Mouse (Mus musculus): ENCODE data around the gene Ska2. TPM values are rescaled to one million over a fixed set of nuclear protein-coding genes. Genes with fewer than 3 reads are reported as not detected.

Gene Ska2
- total RNA-seq, 1 experiment from 2014 or later = 6.1 TPM

GRCm38 (mm10) chr11:87158012-87158411, 49.0 kb downstream of the Ska2 start:
- no peak for ATAC-seq (replicated peaks; ENCODE audit: insufficient number of reproducible peaks, low FRiP score, low TSS enrichment, poor library complexity, severe bottlenecking)

GRCm38 (mm10) chr11:87162687-87163086, 53.7 kb downstream of the Ska2 start:
- no peak for ATAC-seq (replicated peaks; ENCODE audit: insufficient number of reproducible peaks, low FRiP score, low TSS enrichment, poor library complexity, severe bottlenecking)

- ATAC-seq (replicated peaks; ENCODE audit: insufficient number of reproducible peaks, low FRiP score, low TSS enrichment, poor library complexity, severe bottlenecking) = no peak
These were observed 54.7 kb downstream of the Ska2 start for GRCm38 (mm10) chr11:87163751-87164150.

GRCm38 (mm10) chr11:87173625-87174024, 64.6 kb downstream of the Ska2 start:
- no peak for ATAC-seq (replicated peaks; ENCODE audit: insufficient number of reproducible peaks, low FRiP score, low TSS enrichment, poor library complexity, severe bottlenecking)

Other genes with a start within 250 kb of the Ska2 start
- 4.2 to 10.7 TPM (median 6.5 TPM) in 3 replicates for gene Ypel2, start 115.5 kb upstream of the Ska2 start, total RNA-seq (2017)
- gene Gdpd1, start 35.2 kb upstream of the Ska2 start, total RNA-seq (2017) = not detected in 3 replicates
- 11.8 to 26.0 TPM (median 23.3 TPM) in 3 replicates for gene Smg8, start 22.5 kb upstream of the Ska2 start, total RNA-seq (2017)
- 0.29 to 0.64 TPM in 2 of 3 replicates, not detected in the other for gene Prr11, start 526 bp upstream of the Ska2 start, total RNA-seq (2017)
- 11.8 to 19.2 TPM (median 15.1 TPM) in 3 replicates for gene Trim37, start 17.8 kb downstream of the Ska2 start, total RNA-seq (2017)
- 1.1 to 8.2 TPM (median 1.6 TPM) in 3 replicates for gene Ppm1e, start 249.8 kb downstream of the Ska2 start, total RNA-seq (2017)